Mouse (Mus musculus) midbrain, embryonic 15.5 days (tissue): ENCODE measurements around the gene Ccm2. TPM values are rescaled to one million over a fixed set of nuclear protein-coding genes. Genes with fewer than 3 reads are reported as not detected.

Experiments
- ATAC-seq: fragments of 200-750 bp; cut with Nextera tagmentation; replicated peaks from 2 replicates; pipeline ENCODE4 v1.8.0; 2017; ENCODE audit warnings: moderate TSS enrichment
- H3K27ac ChIP-seq: fragments of 300-500 bp; sonication (generic); 2 replicates; pipeline ENCODE4 v1.5.1; 2015; ENCODE audit warnings: mild to moderate bottlenecking, inconsistent platforms
- H3K27me3 ChIP-seq: fragments of 300-500 bp; sonication (generic); replicated peaks from 2 replicates; pipeline ENCODE4 v1.6.1; 2015; ENCODE audit warnings: inconsistent platforms
- H3K36me3 ChIP-seq: fragments of 300-500 bp; sonication (generic); replicated peaks from 2 replicates; pipeline ENCODE4 v1.6.1; 2015; ENCODE audit warnings: inconsistent platforms
- H3K4me1 ChIP-seq: fragments of 300-500 bp; sonication (generic); 2 replicates; pipeline ENCODE4 v1.6.1; 2015; ENCODE audit warnings: inconsistent platforms
- H3K4me2 ChIP-seq: fragments of 300-500 bp; sonication (generic); 2 replicates; pipeline ENCODE4 v1.6.1; 2015; ENCODE audit warnings: inconsistent platforms, mild to moderate bottlenecking, moderate library complexity
- H3K4me3 ChIP-seq: fragments of 300-500 bp; sonication (generic); 2 replicates; pipeline ENCODE4 v1.5.1; 2015; ENCODE audit warnings: mild to moderate bottlenecking, inconsistent platforms
- H3K9ac ChIP-seq: fragments of 300-500 bp; sonication (generic); 2 replicates; pipeline ENCODE4 v1.6.1; 2015; ENCODE audit warnings: mild to moderate bottlenecking, inconsistent platforms
- H3K9me3 ChIP-seq: fragments of 300-500 bp; sonication (generic); 2 replicates; pipeline ENCODE4 v1.6.1; 2016; ENCODE audit warnings: inconsistent platforms
- WGBS: fragments of 180-500 bp; shearing (Covaris S2); methylation state at CpG from one replicate; pipeline ENCODE4 v1.1.7; 2015; ENCODE audit warnings: mixed read lengths; 5-methylcytosine and 5-hydroxymethylcytosine counted together
- polyA plus RNA-seq: library from polyadenylated mRNA; unstranded; fragments of >200 nt; fragmentation: Nextera tagmentation; extraction: Ambion mirVana; gene quantifications from 2 replicates; pipeline ENCODE4 v1.2.1, GENCODE M21; 2015

Gene Ccm2
- polyA plus RNA-seq, 1 experiment from 2014 or later: 90.5 TPM

DNA sequence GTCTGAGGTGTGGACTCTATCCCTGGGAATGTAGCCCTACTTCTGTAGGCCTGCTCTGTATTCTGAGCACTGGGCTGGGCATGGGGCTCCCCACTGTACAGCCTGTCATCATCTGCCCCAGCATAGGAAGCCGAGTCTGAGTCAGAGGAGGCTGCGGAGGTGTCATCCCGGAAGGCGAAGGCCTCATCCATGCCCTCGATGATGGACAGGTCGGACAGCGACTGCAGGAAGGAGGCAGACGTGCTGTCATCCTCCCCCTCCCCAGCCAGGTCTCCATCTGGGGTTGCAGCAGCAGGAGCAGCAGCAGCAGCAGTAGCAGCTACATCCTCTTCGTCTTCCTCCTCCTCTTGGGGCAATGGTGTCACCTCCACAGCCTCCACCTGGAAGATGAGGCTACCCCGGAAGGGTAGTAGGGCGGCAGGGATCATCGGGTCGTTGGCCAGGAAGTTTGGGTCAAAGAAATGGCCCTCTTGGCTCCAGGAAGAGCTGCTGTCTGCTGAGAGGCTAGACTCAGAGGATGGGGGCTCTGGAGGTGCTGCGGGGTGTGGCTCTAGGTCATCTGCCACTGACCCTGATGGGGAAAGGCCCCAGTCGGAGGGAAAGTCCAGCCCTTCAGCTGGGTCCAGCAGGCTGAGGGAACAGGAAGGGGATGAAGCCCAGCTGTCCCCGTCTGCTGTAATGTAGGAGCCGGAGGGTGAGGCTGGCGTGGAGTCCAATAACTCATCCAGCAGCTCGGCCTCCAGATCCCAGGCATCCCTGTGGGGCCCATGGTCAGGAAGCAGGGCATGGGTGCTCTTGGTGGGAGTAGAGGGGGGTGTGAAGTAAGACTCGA lies 55.2 kb downstream of the Ccm2 start:
- Histone ChIP-seq H3K27ac (no peak overlapping the region), H3K9me3 (no peaks in the 10 kb centered on the region), H3K4me2 (no peak overlapping the region), H3K4me3 (no peak overlapping the region), H3K9ac (no peak overlapping the region), H3K36me3 (peaks cover 6% of the 10 kb centered on the region; the same call in 1 of the 2 replicates), H3K27me3 (no peaks in the 10 kb centered on the region), H3K4me1 (peaks cover 78% of the 10 kb centered on the region)
- 79% methylated on average over 20 of the region's 20 CpGs for WGBS
- no peak for ATAC-seq

DNA sequence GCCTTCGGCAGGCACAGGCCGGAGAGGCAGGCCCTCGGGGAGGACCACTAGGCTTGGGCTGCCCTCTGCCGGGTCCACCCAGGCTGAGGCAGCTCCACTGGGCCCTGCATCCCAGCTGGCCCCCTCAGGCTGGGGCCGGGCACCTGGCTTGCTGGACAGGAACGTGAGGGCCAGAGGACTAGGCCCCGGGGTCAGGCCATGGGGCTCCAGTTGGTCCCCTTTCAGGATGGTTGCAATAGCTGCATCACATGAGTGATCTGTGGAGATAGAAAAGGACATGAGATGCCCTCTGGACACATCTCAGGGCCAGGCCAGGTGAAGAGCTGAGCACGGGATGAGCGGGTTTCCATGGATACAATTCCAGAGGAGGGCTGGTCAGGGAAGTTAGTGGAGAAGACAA lies 56.0 kb downstream of the Ccm2 start:
- Histone ChIP-seq H3K4me1 (peaks cover 83% of the 10 kb centered on the region), H3K27ac (0 out of 2 replicates have a peak overlapping the region, but pooled peaks have one; percentile 100), H3K27me3 (no peaks in the 10 kb centered on the region), H3K36me3 (peaks cover 6% of the 10 kb centered on the region; the same call in 1 of the 2 replicates), H3K4me3 (peak overlapping the region; percentile 66; the same call in 1 of the 2 replicates), H3K9me3 (no peaks in the 10 kb centered on the region), H3K9ac (no peak overlapping the region), H3K4me2 (peak overlapping the region; percentile 82)
- WGBS: 83% methylated on average over 9 of the region's 9 CpGs
- no peak for ATAC-seq

DNA sequence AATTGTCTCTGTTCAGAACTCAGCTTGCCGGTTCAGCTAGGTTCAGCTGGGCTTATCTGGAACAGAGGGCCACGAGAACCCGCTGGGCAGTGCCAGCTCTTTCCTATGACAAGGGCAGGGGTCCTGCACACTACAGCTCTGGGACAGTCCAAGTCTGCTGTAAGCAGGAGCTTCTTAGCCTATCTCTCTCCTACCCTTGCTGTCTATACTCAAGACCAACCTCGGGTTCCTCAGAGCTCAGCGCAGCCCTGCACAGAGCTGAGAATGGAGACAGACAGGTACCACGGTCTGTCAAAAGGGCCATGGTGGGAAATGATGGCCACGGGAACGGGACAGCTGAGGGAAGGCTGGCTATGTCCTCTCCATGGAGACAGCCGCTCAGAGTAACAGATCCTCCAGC lies 56.5 kb downstream of the Ccm2 start:
- 78% methylated on average over 9 of the region's 9 CpGs for WGBS
- peak overlapping the region; percentile 100 for H3K27ac ChIP-seq
- H3K9ac ChIP-seq: peak overlapping the region; percentile 82
- H3K4me3 ChIP-seq: peak overlapping the region; percentile 66
- peaks cover 6% of the 10 kb centered on the region; the same call in 1 of the 2 replicates for H3K36me3 ChIP-seq
- peak overlapping the region; percentile 82 for H3K4me2 ChIP-seq
- H3K4me1 ChIP-seq: peaks cover 78% of the 10 kb centered on the region
- no peaks in the 10 kb centered on the region for H3K27me3 ChIP-seq
- ATAC-seq: no peak
- no peaks in the 10 kb centered on the region for H3K9me3 ChIP-seq

DNA sequence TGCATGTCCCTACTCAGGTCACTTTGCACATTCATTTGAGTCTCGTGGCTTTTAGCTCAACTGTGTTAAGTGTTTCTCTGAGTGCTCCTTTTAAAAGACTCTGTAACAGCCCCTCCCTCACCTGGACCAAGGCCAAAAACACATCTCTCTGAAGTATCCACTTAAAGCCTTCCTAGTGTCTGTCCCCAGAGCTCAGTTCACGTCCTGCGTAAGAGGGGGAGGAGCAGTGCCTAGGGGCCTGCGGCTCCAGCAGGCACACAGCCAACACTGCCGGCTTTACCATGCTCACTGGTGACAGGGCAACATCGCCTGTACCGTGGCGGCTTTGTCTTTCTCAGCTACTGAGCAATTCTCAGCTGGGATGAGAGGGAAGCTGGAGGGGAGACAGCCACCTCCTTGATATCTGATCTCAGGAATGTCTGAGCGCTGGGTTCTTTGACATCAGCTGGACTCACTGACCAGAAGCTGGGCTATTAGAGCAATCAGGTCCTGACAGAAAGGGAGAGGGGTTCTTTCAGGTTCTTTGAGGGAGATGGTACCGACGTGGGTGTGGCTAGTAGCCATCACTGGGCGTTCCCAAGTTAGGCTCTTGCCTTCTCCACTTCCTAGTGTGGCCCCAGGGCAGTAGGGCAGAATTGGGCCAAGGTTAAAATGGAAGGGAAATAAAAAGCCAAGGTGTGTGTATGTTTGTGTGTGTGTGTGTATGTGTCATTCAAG lies 57.4 kb downstream of the Ccm2 start:
- Histone ChIP-seq H3K36me3 (peaks cover 6% of the 10 kb centered on the region; the same call in 1 of the 2 replicates), H3K4me1 (peaks cover 70% of the 10 kb centered on the region), H3K4me3 (peak overlapping the region; percentile 66), H3K27me3 (no peaks in the 10 kb centered on the region), H3K9me3 (no peaks in the 10 kb centered on the region), H3K4me2 (peak overlapping the region; percentile 82), H3K27ac (peak overlapping the region; percentile 100), H3K9ac (peak overlapping the region; percentile 82)
- 10% methylated on average over 12 of the region's 12 CpGs for WGBS
- no peak for ATAC-seq

DNA sequence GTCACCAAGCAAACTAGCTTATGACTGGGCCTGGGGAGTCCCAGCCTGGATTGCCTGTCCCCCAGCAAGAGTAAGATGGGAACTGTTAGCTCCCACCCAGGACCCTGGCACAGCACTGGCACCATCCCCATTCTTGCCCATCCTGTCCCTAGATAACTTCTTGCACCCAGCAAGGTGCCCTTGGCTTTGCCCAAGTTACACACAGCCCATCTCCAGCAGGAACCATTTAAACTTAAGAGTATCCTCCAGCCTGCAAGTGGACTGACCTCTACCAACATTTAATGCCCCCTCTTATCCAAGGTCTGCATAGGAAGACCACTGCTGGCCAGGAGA lies 57.9 kb downstream of the Ccm2 start:
- peaks cover 6% of the 10 kb centered on the region; the same call in 1 of the 2 replicates for H3K36me3 ChIP-seq
- peaks cover 64% of the 10 kb centered on the region for H3K4me1 ChIP-seq
- peak overlapping the region; percentile 82 for H3K9ac ChIP-seq
- H3K9me3 ChIP-seq: no peaks in the 10 kb centered on the region
- no peaks in the 10 kb centered on the region for H3K27me3 ChIP-seq
- peak overlapping the region; percentile 100 for H3K27ac ChIP-seq
- peak overlapping the region; percentile 66 for H3K4me3 ChIP-seq
- peak overlapping the region; percentile 82 for H3K4me2 ChIP-seq
- no peak for ATAC-seq

DNA sequence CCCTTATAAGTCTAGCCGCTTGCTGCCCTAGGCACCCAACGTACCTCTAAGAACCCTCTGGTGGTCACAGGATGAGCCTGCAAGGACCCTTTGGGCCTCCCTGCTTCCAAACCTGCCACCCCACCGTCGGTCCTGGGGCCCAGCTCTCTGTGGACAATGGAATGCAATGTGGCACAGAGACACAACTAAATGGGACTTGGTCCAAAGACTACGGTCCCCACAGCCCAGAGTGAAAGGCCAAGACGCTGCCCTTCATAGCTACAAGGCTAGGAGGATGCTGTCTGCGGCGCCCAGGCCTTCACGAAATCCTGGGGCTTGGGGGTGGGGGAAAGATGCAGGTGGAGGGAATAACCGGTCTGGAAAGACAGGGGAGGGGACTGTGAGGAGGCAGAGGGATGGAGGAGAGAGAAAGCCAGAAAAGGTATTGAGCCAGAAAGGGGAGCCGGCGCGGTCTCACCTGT lies 58.4 kb downstream of the Ccm2 start:
- Histone ChIP-seq H3K9me3 (no peaks in the 10 kb centered on the region), H3K27me3 (no peaks in the 10 kb centered on the region), H3K4me2 (peak overlapping the region; percentile 82), H3K4me1 (peaks cover 60% of the 10 kb centered on the region), H3K4me3 (peak overlapping the region; percentile 66), H3K9ac (peak overlapping the region; percentile 82), H3K27ac (peak overlapping the region; percentile 100), H3K36me3 (peaks cover 6% of the 10 kb centered on the region; the same call in 1 of the 2 replicates)
- 5% methylated on average over 13 of the region's 13 CpGs for WGBS
- peak; percentile 0; the same call in 1 of the 2 replicates for ATAC-seq

DNA sequence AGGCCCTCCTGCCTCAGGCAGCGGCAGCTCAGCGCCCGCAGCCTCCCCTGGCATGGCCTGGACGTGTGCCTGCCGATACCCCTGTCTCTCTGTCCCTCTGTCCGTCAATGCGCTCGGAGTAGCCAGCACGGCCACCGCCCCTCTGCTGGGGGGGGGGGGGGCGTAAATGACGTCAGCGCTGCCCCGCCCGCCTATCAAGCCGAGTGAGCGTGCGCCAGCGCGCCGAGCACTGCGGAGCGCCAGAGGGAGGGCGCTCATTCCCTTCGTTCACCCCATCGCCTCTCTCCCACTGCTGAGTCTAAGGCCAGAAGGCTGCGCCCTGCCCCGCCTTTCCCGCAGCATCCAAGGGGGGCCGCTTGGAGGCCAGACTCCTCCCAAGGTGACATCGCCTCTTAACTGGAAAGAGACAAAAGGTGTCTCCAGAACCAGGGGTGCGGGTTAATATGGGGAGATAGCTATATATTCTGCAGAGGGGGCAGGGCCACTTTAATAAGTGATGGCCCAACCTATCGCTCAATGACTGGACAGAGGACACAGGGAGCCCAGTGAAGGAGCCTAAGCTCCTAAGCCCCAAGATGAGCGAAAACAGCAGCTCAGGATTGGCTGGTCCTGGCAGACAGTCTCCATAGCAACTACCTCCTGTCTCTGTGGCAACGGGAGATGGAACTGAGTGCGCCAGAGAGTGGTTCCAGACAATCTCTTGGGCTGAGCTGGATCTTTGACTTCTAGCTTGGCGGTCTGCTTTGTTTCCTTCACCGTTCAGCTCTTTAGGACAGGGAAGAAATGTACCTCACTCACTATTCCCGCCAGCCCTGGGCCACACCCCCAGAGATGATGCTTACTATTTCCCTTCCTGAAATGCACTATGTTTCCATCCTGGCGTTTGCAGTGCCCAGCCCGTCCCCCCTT lies 59.1 kb downstream of the Ccm2 start, which contains the start of gene Nacad:
TSS of gene Nacad (minus strand) at position 563 of the 909 bp plus-strand sequence.
- H3K27me3 ChIP-seq: no peaks in the 10 kb centered on the region
- peak; percentile 95 for ATAC-seq
- H3K27ac ChIP-seq: peak within 1 kb of the TSS; percentile 100
- peaks cover 53% of the 10 kb centered on the region for H3K4me1 ChIP-seq
- H3K36me3 ChIP-seq: peaks cover 6% of the 10 kb centered on the region; the same call in 1 of the 2 replicates
- H3K4me3 ChIP-seq: peak within 1 kb of the TSS; percentile 66
- 1% methylated on average over 37 of the region's 41 CpGs for WGBS
- H3K9ac ChIP-seq: peak within 1 kb of the TSS; percentile 82
- H3K4me2 ChIP-seq: peak within 1 kb of the TSS; percentile 82
- no peaks in the 10 kb centered on the region for H3K9me3 ChIP-seq

DNA sequence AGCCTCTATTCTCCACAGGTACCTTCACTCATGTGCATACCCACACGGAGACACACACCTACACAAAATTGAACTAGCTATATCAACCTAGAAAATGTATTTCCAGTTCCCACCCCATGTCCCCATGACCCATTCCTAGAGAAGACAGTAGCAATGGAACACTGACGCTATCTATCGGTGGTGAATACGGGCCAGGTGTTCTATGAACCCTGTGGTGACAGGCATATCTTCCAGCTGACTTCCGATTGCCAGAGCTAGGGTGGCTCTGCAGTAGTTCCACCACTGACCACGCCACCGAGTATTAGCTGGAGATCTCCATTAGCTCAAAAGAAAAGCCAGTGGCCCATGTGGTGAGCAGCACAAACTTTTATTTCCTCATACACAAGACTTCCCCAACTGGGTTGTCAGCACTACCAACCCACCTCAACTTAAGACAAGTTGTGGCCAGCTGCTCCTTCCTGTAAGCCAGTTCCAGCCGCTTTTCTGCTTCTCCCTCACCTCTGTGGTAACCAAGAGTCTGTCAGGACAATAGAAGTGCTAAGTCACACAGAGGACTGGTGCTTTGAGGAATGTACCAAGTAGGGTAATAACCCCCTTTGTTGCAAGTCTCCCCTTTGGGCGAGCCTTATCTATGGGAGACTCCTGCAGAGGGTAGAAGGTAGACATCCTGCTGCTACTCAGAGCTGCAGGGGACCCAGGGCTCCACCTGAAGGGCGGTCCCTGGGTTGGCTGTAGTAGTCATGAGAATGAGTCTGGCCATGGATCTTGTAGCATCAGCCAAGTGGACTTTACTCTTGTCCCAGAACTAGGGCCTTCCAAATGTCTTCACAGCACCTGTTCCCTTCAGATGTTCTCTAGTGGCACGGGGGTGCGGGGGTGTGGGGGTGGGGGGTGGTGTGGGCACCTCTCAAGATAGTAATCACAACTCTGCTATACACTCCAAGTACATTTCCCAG lies 68.8 kb downstream of the Ccm2 start:
- no peak overlapping the region for H3K9ac ChIP-seq
- no peaks in the 10 kb centered on the region for H3K9me3 ChIP-seq
- no peak overlapping the region for H3K27ac ChIP-seq
- no peak for ATAC-seq
- no peak overlapping the region for H3K4me2 ChIP-seq
- H3K4me1 ChIP-seq: no peaks in the 10 kb centered on the region
- peaks cover 62% of the 10 kb centered on the region for H3K36me3 ChIP-seq
- no peak overlapping the region for H3K4me3 ChIP-seq
- no peaks in the 10 kb centered on the region for H3K27me3 ChIP-seq
- WGBS: 93% methylated on average over 12 of the region's 12 CpGs

DNA sequence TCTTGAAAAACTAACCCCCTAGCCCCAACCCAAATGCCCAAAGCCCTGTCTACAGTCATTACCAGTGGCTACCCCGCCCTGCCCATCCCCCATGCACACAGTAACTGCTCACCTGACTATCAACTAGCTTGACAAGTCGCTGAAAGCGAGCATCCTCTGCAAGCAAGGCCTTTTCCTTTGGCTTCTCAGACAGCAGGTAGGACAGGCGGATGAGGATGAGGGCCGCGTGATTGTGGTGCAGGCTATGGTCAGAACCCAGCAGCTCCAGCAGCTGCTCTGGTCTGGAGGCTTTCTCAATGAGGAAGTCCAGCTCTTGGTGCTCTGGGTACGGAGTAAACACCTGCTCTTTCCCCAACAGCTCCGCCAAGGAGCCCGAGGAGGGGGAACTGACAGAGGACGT lies 77.0 kb downstream of the Ccm2 start:
- Histone ChIP-seq H3K4me3 (no peak overlapping the region), H3K4me2 (no peak overlapping the region), H3K27ac (no peak overlapping the region), H3K36me3 (peaks cover 25% of the 10 kb centered on the region), H3K9me3 (no peaks in the 10 kb centered on the region), H3K4me1 (peaks cover 30% of the 10 kb centered on the region), H3K9ac (no peak overlapping the region), H3K27me3 (no peaks in the 10 kb centered on the region)
- 96% methylated on average over 10 of the region's 10 CpGs for WGBS
- ATAC-seq: no peak

DNA sequence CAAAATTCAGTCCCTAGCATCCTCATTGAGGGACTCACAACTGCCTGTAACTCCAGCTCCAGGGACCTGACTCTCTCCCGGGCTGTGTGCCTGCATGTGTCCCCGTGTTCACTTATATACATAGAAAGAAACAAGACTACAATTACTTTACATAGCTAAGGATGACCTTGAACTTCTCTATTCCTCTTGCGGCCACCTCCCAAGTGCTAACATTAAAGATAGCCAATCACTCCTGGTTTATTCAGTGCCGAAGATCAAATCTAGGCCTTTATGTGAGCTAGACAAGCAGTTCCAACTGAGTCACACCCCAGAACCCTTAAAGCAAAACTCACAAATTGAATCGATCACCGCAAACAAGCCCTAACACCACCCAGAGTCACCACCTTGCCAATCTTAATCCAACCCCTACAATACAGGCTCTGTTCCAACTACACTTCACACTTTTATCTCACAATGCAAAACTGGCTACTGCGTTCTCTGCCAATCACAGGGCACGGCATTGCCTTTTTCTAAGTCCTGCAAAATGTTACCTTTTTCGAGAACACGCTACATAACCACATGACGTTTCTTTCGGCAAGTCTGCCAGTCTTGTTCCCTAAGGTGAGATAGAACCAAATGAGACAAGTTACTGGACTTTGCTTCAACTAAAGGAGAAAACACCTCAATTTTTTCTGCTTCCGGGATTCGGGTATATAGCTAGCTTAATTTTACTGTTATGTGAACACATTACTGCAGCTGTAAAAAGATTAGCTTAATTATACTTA lies 78.1 kb downstream of the Ccm2 start:
- WGBS: 74% methylated on average over 14 of the region's 14 CpGs

More for the DNA sequence above, 78.1 kb downstream of the Ccm2 start:
- Histone ChIP-seq H3K27ac (no peak overlapping the region), H3K27me3 (no peaks in the 10 kb centered on the region), H3K4me1 (peaks cover 30% of the 10 kb centered on the region), H3K4me2 (peak overlapping the region; percentile 89), H3K36me3 (peaks cover 14% of the 10 kb centered on the region), H3K9ac (peak overlapping the region; percentile 67), H3K9me3 (no peaks in the 10 kb centered on the region), H3K4me3 (peak overlapping the region; percentile 85)
- no peak for ATAC-seq
